Mouse (Mus musculus) embryonic fibroblast, embryonic 13.5 days (primary cell): Measurements from ENCODE around the gene C130026I21Rik. TPM values are rescaled to one million over a fixed set of nuclear protein-coding genes. Genes with fewer than 3 reads are reported as not detected.
"Not testable (repeated sequence)": the region's sequence is repeated elsewhere in the genome, so short reads cannot be mapped to it uniquely, and the experiment has no call there.

Source experiments
- H3K27ac ChIP-seq: 2 replicates; pipeline ENCODE4 v1.5.1; 2012; ENCODE audit warnings: low read length, control low read depth, inconsistent platforms; ENCODE audit not compliant: insufficient read depth
- H3K4me1 ChIP-seq: 2 replicates; pipeline ENCODE4 v1.6.1; 2011; ENCODE audit warnings: low read length; ENCODE audit not compliant: control insufficient read depth, insufficient read depth
- H3K4me3 ChIP-seq: 2 replicates; pipeline ENCODE4 v1.5.1; 2011; ENCODE audit warnings: mild to moderate bottlenecking, control low read depth, low read length; ENCODE audit not compliant: insufficient read depth
- polyA plus RNA-seq: library from polyadenylated mRNA; stranded (reverse); fragments of >200 nt; gene quantifications from 2 replicates; pipeline ENCODE4 v1.2.4, GENCODE M21; 2011; ENCODE audit warnings: low read depth; ENCODE audit not compliant: missing spikeins, insufficient read length

Gene C130026I21Rik
- polyA plus RNA-seq, 1 experiment: not detected

DNA sequence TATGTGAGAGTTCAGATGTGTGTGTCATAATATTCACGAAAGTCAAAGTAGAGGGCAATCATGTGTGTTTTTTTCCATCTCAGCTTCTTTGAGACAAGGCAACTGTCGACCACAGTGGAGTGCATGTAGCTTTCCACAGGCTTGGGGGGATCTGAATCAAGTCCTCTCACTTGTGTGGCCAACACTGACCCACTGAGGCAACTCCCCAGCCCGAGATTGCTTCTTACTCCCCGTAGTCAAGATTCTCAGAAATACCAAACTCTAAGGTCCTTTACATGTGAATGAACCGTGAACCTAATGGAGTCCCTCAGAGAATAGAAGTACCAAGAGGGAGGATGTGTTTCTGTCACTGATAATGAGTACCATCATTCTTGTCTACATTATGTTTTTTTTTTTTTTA, 76.6 kb downstream of the C130026I21Rik start:
- H3K27ac ChIP-seq, H3K4me3 ChIP-seq, H3K4me1 ChIP-seq: not testable (repeated sequence)

DNA sequence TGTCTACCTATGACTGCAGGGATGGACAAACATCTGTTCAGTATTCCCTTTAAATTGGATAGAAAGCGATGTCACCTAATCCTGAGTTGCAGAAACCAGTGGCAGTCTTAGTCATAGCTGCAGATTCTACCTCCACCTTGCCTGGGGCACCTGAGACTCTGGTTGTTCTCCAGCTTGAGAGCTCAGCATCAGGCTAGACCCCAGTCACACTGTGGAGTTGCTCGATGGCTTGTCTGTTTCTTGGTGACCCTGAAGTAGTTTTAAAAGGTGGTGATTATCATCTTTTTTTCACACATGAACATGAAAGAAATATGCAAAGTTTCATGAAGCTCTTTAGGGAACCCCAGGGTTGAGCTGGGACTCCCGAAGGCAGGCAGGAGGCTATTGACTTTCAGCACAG, 88.4 kb downstream of the C130026I21Rik start:
- H3K4me3 ChIP-seq, H3K27ac ChIP-seq, H3K4me1 ChIP-seq: not testable (repeated sequence)

DNA sequence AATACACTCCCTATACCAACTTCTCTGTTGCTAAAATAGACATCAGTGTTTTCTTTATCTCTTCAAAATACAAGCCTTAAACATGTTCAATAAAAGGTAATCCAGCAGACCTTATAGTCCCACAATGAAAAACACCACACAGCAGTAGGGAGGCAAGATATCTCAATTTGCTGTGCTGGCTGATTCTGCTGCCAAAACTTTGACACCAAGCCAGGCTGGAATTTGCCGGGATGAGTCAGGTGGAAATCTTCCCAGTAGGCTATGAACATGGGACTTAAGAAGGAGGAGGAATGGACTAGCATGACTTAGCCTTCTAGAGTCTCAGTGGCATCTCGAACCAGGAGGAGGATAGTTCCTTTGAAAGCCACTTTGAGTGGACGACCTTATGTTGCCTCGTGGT, 91.4 kb downstream of the C130026I21Rik start:
- H3K27ac ChIP-seq, H3K4me3 ChIP-seq, H3K4me1 ChIP-seq: not testable (repeated sequence)

DNA sequence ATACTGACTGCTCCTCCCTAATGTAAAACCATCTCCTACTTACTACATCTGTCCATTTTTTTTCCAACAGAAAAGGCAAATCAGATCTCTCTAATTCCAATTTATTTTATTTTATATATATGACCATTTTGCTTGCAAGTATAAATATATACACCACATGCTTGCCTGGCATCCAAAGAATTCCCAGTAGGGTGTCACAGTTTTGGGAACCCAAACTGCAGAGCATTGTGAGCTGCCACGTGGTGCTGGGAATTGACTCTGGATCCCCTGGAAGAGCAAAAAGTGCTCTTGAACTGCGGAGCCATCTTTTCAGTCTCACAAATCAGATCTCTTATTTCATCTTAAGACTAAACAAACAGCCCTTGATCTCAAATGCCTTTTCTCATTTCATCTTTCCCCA, 107.5 kb downstream of the C130026I21Rik start:
- H3K4me1 ChIP-seq, H3K27ac ChIP-seq, H3K4me3 ChIP-seq: not testable (repeated sequence)

DNA sequence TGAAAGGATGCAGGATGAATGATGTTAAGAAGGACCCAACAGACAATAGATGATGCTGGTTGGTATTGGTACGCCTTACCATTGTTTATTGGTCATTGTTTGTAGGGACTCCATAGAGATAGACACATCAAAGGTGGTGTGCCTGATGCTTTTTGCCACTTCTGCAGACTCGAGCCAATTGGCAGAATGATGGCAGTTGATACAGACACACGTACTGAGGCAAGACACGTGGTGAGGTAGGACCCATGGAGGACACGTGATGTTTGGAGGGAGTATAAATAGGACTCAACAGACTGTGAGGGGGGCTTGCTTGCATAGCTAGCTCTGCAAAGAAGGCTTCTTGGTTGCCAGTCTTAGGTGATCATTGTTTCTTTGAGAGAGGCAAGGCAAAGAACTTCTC, 115.2 kb downstream of the C130026I21Rik start:
- not testable (repeated sequence) for H3K27ac ChIP-seq, H3K4me1 ChIP-seq, H3K4me3 ChIP-seq

DNA sequence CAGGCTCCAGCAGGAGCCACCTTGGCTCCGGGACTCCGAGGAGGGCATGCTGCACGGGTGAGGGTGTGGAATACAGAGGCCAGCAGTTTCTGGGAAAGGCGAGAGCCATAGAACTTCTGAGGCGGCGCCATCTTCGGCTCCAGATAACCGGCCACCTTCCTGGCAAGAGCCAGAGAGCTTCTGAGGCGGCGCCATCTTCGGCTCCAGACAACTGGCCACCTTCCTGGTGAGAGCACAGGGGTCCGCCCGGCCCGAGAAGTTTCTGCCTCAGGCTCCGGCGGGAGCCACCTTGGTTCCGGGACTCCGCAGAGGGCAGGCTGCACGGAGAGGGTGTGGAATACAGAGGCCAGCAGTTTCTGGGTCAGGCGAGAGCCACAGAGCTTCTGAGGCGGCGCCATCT, 136.7 kb downstream of the C130026I21Rik start:
- not testable (repeated sequence) for H3K4me1 ChIP-seq, H3K27ac ChIP-seq, H3K4me3 ChIP-seq

DNA sequence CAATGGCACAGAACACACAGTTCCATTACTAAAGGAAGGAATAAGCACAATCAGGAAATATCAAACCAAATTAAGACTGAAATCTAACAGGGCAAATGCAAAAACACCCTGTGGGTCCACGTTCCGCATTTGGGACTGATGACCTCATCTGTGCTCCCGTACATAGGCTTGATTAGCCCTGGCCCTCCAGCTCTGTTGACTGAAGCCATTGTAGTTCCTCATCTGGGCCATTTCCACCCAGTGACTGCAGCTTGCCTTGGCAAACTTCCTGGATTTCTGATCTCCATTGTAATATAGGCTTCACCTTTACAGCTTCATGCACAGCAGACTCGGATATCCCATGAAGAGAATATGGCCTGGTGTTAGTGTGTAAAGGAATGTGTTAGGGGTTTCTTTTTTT, 148.5 kb downstream of the C130026I21Rik start:
- H3K4me3 ChIP-seq, H3K4me1 ChIP-seq, H3K27ac ChIP-seq: not testable (repeated sequence)

DNA sequence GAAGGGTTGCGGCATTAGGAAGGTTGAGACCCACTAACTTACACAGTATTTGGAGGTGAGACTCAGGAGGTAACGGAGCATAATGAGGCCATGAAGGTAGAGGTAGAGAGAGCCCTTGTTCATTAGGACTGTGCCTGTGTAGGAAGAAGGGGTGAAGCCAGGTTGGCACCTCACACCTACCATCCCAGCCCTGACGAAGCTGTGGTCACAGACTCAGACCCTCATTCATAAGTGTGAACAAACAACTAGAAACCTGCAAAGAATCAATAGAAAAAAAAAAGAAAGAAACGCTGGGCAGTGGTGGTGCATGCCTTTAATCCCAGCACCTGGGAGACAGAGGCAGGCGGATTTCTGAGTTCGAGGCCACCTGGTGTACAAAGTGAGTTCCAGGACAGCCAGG, 152.0 kb downstream of the C130026I21Rik start:
- not testable (repeated sequence) for H3K4me3 ChIP-seq, H3K4me1 ChIP-seq, H3K27ac ChIP-seq

DNA sequence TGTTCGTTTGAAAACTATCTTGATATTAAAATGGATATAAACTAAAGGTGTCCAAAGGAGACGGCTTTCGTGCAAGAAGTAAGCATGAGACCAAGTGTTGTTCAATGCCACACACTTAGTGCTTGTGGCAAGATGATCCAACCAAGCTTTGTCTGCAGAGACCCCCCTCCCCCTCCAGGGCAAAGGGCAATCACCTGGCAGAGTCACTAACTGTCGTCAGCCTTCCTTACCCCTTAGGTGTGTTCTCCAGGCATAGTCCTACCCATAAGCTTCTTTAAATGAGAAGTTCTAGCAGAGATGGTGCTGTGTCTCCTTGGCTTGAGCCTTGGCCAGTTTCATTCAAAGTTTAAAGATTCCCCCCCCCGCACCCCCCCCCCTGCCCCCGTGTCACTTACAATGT, 152.8 kb downstream of the C130026I21Rik start:
- not testable (repeated sequence) for H3K27ac ChIP-seq, H3K4me1 ChIP-seq

DNA sequence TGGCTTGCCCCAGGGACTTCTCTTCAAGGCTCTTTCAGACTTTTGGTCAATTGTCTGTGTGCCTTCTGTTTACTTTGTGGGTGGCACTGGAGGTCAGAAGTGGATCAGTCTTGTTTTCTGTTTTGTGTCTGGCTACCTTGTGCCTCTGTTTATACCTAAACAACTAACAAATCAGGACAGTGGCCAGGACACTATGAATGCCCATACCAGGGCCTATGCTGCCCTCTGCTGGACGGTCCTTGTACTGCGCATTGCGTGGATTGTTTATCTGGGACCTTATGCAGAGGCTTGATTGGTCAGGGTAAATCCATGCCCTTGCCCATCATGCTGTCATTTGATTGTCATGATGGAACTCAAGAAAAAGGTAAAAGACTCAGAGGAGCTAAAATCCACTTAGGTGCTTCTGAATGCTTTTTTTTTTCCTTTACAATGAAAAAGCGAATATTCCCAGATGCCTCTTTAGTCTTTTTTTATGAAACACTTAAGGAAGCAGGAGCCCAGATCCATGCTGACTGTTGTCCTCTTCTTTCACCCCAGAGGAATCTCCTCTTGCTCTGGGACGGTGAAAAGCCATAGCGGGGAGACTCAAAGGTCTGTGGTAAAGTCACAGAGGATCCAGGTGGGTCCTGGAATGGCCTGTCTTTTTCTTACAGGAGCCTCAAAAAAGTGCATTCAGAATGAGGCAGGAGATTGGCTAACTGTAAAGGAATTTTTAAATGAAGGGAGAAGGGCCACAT, 155.5 kb downstream of the C130026I21Rik start:
- not testable (repeated sequence) for H3K4me1 ChIP-seq, H3K27ac ChIP-seq, H3K4me3 ChIP-seq

More for the DNA sequence above, 152.8 kb downstream of the C130026I21Rik start:
- H3K4me3 ChIP-seq: not testable (repeated sequence)

DNA sequence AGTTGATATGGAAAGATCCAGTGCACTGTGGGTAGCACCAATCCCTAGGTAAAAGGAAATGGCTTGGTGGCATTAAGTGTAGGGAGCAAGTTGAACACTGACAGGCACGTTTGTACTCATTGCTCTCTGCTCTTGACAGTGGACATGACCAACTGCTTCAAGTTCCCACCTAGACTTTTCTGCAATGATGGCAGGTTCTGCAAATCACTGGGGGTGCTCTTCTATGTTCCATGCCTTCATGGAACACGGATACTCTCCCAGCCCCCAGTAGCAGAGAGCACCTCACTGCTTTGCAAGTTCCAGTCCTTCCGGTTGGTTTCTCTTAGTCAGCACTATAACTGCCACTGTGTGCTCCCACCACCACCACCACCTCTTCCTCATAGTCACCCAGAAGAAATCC, 156.3 kb downstream of the C130026I21Rik start:
- H3K4me1 ChIP-seq, H3K27ac ChIP-seq: not testable (repeated sequence)

DNA sequence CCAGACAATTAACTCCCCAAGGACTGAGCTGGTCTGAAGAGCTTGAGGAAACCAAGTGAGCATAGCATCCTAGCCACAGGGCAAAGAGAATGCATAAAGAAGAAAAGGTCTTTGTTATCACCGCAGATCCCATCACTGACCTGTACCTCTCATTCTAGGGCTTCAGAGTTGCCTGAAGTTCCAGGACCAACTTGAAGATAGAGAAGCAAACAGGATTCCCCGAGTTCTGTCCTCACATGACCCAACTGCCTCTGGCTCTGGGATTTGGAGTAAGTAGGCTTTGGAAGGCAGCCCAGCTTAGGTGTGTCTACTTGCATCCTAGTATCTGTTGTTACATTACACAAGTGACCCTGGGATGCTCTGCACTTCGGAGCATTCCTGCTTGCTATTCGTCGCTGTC, 157.5 kb downstream of the C130026I21Rik start:
- not testable (repeated sequence) for H3K4me1 ChIP-seq, H3K27ac ChIP-seq, H3K4me3 ChIP-seq

More for the DNA sequence above, 156.3 kb downstream of the C130026I21Rik start:
- not testable (repeated sequence) for H3K4me3 ChIP-seq

DNA sequence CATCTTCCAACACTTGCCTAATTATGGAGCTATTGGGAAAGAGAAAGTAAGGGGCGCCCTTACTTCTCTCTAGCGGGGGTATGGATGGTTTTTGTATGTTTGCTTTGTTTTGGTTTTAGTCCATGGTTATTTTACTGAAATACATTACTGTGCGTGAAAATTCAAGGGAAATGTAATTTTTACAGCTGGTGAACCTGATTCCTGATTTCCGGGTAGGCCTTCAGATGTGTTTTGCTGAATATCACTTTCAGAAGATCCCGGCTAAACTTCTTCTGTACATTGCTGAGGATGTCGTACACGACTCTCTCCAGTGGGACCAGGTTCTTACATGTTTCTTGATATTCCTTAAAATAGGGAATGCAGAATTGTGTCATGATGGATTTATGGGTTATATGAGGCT, 158.1 kb downstream of the C130026I21Rik start:
- H3K4me3 ChIP-seq, H3K27ac ChIP-seq, H3K4me1 ChIP-seq: not testable (repeated sequence)

DNA sequence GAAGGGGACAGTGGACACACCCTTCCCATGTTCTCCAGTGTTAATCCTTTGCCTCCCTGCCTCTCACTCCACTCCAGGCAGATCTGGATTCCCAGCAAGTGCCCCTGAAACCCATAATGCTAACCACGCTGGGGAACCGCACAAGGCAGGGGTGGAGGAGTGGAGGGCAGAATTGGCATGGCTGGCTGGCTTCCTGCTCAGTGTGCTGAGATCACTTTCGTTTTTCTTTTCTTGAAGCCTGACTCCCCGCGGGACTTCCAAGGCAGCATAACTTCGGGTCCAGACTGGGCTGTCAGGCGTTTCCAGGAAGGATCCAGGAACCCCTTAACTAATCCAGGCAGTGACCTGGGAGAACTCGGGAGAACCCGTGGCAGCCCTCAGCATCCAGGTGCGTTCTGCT, 158.8 kb downstream of the C130026I21Rik start:
- H3K4me3 ChIP-seq, H3K4me1 ChIP-seq, H3K27ac ChIP-seq: not testable (repeated sequence)

DNA sequence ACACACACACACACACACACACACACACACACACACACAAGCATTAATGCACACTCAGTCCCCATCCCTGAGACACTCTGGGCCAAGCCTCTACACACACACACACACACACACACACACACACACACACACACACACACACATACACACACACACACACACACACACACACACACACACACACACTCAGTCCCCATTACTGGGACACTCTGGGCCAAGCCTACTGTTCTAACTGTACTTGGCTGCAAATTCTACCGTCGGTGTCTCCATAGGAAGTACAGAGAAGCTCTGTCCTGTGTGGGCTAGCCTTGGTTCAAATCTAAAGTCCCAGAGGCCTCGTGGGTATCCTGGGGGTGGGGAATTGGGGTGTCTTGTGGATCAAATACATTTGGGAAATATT, 159.5 kb downstream of the C130026I21Rik start:
- H3K4me1 ChIP-seq, H3K4me3 ChIP-seq, H3K27ac ChIP-seq: not testable (repeated sequence)

DNA sequence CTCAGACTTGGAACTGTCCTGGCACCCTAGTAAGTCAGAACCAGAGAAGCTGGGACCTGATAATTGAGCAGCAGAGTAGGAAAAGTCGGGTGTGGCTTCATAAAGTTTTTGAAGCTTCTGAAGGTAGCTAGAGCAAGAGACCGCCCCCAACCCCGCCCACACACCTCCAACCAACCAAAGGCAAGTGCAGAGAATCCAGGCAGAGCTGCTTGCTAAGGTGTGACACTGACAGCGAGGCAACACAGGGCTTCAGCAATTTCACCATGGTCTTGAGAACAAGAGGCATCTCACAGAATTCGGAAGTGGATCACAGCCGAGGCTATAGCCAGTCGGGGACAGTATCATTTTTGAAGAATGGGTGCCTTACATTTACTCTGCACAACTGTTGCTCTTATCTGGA, 160.6 kb downstream of the C130026I21Rik start, which contains the start of gene A530032D15Rik:
Gene A530032D15Rik (minus strand): TSS at position 101 of the 400 bp plus-strand sequence.
- H3K4me1 ChIP-seq, H3K27ac ChIP-seq, H3K4me3 ChIP-seq: not testable (repeated sequence)

DNA sequence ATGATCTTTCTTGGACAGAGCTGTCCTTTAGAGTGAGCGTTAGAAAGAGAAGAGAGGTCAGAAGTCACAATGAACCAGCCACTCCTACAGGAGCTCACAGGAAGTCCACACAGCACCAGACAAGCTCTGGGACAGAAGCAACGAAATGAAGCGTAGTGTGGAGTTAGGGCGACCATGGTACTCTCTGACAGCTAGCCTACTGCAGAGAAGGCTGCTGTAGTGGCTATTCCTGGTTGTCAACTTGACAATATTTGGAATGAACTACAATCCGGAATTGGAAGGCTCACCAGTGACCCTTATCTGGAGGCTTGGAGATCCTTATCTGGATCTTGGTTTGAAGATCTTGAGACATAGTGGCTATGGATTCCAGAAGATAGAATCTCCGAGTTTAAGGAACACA, 164.4 kb downstream of the C130026I21Rik start:
- not testable (repeated sequence) for H3K4me3 ChIP-seq, H3K27ac ChIP-seq, H3K4me1 ChIP-seq
